Mouse (Mus musculus) cerebellum, adult 9-10 months (tissue): Measurements from ENCODE around the gene Arhgef7.

Experiments used
- DNase-seq: peaks from one replicate; pipeline ENCODE4 v3.0.0; 2022

The Arhgef7 gene

GRCm38 (mm10) chr8:11727273-11727650 is 259 bp upstream of the Arhgef7 start:
- DNase-seq, result peak; percentile 66

- DNase-seq, result peak; percentile 58
Measured at GRCm38 (mm10) chr8:11728482-11729295, 1.2 kb downstream of the Arhgef7 start.

GRCm38 (mm10) chr8:11730271-11730940 is 2.9 kb downstream of the Arhgef7 start:
- no peak for DNase-seq

GRCm38 (mm10) chr8:11735672-11736235 is 8.2 kb downstream of the Arhgef7 start:
- DNase-seq, result peak; percentile 7

DNA sequence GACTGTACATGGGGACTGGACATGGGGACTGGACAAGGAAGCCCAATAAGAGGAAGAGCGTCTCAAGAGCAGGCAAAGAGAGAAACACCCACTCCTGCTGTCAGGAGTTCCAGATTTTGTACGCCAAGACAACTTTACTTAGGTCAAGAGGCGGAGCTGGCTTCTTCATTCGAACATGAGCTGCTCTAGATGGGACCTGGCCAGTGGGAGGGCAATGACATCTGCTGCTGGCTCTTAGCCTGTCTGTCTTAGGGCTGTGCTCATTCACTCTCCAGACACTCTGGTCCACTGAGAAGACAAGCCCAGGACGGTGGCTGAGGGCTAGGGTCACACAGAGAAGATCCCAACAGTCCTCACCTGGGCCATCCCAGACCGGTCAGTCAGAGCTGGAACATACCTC is 9.6 kb downstream of the Arhgef7 start:
- no peak for DNase-seq

DNA sequence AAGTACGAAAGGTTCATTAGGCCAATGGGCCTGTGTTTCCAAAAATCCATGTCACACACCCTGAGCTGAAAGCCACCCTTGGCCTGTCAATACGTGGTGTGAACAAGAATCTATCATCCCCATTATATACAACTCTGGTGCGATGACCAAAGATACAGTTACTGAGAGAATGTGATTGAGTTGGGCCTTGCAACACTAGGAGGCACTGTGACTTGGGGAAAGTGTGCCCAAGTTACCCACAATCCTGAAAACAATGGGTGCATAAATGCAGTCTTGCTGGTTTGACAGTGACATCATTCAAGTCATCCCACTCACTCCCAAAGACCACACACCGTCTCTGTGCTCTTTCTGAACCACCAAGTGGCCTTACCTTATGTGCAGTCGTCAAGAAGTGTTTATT is 11.6 kb downstream of the Arhgef7 start:
- no peak for DNase-seq

- peak; percentile 66 for DNase-seq
Measured at GRCm38 (mm10) chr8:11740857-11741256, 13.3 kb downstream of the Arhgef7 start.

DNA sequence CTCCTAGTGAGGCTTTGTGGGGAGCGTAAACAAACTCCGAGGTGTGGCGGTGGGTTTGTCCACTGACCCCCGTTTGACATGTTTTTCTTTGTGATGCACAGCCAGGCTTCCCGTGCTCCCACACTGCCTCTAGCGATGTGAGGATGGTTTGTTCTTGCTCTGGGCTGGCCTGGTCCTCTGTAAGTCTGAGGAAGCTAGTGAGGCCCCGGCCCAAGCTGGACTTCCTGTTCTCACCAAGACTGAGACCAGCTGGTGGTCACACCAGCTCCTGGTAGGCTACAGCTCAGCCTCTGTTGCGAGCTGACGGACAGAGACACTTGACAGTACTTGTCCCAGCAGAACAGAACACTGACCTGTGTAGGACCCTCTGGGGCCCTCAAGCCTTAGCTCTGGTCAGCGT is 16.1 kb downstream of the Arhgef7 start:
- no peak for DNase-seq

DNA sequence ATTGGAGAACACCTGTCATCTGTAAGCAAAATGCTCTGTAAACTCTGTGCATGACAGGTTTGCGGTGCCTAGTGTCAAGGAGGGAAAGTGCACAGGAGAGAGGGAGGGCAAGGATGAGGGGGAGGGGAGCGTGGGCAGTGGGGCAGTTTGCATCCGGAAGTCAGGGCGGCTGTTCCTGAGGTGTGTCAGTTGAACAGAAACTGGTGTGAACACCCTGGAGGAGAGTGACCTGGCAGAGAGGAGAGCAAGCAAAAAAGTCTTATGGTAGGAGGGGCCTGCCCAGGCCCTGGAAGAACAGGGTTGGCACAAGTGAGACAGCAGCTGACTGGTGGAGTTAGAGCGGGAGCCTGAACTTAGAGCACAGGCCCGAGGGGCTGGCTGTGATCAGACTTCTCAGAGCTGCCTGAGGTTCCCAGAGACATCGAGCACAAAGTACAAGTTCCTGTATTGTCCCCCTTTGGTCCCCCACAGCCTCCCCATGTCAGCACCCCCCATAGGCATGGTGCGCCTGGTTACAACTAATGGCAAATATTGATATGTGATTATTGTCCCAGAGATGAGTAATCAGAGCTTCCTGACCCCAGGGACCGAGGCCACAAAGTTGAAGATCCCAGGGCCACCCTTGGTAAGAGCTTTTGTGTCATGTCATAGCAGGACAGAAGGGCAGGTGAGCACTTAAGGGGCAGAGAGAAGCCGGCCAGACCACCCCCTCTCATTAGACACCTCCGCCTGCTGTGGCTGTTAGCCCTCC is 19.5 kb downstream of the Arhgef7 start:
- DNase-seq, result no peak

- no peak for DNase-seq
Measured at GRCm38 (mm10) chr8:11749472-11749871, 22.0 kb downstream of the Arhgef7 start.

- DNase-seq, result no peak
Measured at GRCm38 (mm10) chr8:11752338-11752737, 24.8 kb downstream of the Arhgef7 start.

- no peak for DNase-seq
Measured at GRCm38 (mm10) chr8:11753155-11753941, 25.8 kb downstream of the Arhgef7 start.

DNA sequence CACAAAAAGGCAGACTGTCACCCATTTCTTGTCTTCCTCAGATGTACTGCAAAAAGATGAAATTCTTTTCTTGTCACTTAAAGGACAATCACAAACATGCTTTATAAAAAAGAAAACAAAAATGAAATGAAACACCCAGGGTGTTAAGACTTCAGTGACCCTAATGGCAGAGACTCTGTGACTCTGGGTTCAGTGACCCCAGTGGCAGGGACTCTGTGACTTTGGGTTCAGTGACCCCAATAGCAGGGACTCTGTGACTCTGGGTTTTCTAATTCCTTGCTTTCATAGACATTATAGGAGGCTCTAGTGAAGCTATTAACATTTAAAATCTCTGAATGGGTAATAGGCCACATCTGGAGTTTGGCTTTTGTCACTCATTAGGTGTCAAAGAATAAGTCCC is 27.2 kb downstream of the Arhgef7 start:
- DNase-seq, result no peak

DNA sequence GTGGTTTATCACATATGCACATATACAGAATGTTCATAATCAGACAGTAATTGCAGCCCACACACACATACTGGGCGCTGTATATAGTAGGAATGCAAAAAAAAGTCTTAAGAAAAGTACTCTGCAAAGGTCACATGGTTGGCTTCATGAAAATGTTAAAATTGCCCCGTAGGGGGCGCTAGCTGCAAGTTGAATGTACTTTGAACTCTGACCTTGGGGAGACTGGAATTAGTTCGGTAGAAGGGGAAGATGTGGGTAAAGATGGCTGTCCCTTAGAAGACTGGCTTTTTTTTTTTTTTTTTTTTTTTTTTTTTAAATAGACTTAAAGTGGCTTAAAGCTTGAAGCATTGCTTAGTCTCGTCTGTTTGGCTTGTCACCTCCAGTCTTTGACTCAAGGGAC is 28.4 kb downstream of the Arhgef7 start:
- peak; percentile 89 for DNase-seq

DNA sequence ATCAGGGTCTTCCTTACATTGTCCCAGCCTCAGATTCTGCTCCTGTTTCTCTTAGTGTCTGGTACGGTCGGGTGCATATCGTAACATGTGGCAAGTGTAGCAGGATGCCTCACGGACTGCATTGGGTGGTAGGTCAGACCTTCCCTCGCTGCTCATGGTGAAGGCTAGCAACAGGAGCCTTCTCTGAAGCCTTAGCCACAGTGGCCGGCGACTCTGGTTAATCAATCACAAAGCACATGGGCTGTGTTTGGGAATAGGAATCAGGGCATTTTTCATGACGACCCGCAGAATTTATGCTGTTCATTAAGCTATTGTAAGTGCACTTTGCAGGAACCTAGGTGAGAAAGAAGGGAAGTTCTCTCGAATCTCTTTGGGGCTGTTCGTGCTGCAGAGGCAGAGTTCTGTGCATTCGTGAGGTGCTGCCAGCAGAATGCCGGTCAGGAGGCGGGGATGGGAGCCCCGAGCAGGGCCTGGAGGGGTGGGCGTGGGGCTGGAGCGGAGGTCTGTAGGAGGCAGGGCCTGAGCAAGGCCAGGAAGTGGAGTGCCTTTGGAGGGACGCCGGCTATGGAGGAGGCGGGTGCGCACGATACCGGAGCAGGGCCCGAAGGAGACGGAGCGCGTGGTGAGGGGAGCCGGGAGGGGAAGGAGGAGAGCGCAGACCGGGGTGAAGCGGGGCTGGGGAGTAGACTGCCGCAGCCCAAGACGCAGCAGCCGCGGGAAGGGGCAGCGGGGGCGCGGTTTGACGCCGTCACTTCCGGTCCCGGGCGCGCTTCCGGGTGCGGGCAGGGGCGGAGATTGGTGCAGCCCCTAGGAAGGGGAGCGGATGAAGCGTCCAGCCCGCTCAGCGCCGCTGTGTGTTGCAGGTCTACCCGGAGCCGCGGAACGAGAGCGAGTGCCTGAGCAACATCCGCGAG is 30.3 kb downstream of the Arhgef7 start:
- DNase-seq, result peak; percentile 83

- peak; percentile 78 for DNase-seq
Measured at GRCm38 (mm10) chr8:11758482-11759281, 31.2 kb downstream of the Arhgef7 start.

DNA sequence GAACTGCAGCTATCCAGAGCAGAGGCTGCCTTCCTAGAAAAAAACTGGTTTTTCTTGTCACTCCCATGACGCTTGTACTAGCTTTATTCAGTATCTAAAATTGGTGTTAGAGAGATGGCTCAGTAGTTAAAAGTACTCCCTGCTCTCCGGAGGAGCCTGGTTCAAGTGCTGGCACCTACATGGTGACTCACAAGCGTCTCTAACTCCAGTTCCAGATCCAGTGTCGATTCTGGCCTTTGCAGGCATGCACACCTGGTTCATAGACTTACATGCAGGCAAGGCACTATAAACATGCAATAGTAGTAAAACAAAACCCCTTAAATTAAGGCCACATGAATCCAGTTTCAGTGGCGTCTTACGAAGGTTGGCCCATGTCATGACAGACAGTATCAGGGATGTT is 34.0 kb downstream of the Arhgef7 start:
- peak; percentile 65 for DNase-seq

- peak; percentile 92 for DNase-seq
Measured at GRCm38 (mm10) chr8:11762048-11762447, 34.5 kb downstream of the Arhgef7 start.

- DNase-seq, result peak; percentile 92
Measured at GRCm38 (mm10) chr8:11762821-11763220, 35.3 kb downstream of the Arhgef7 start.

- DNase-seq, result peak; percentile 63
Measured at GRCm38 (mm10) chr8:11767213-11767840, 39.8 kb downstream of the Arhgef7 start.
